Mouse (Mus musculus): Measurements from ENCODE around the gene Gm12830. TPM values are rescaled to one million over a fixed set of nuclear protein-coding genes. Genes with fewer than 3 reads are reported as not detected.

The Gm12830 gene
- polyA plus RNA-seq, 2 experiments from 2014 or later: not detected

DNA sequence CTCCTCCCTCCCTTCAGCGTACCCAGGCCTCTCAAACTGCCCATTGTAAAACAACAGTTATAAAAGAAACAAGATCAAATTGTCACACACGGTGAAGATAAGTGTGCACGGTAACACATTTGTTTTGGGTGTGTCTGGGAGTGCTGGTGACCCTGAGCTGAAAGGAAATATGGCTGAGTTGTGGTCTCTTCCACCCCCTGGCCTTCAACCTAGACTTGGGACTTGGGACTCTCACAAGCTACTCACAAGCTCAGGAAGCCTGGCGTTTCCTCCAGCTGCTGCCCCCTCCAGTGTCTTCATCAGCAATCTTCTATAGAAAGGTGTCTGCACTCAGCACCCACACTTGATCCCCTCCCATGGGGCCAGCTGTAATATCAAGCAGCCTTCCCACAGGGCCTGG lies 24.1 kb downstream of the Gm12830 start:
- ATAC-seq: no peak

DNA sequence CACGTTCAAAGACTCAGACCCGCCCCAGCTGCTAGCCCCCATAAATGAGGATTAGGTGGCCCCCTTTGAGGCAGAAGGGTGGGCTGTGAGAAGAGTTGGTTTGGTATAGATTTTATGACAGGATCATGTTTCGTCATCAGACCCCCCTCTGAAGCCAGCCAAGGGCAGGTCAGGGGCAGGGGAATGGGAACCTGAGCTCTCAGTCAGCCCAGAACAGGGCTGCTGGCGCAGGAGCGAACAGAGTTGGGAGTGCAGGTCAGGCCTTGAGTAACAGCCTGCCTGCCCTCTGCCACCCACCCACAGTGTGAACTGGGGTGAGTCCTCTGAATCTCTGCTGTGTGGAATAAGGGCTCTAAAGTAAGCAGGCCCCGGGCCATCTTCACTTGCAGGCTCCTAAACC lies 25.2 kb downstream of the Gm12830 start:
- no peak for ATAC-seq

DNA sequence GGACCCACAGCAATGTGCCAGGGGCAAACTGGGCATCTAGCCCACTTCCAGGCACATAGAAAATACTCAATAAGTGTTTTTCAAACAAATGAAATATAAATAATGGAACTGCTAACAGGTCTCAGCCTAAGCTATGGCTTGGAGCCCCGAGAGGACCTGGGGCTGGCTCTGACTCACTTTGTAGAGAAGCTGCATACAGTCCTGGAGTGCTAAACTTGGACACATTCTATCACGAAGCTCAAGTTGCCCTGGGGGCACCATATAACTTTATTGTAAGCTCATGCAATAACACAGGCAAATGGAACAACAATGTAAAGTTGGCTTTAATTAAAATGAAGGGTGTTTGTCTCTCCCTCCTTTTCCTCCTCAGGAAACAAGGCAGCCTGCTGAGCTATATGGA lies 32.4 kb downstream of the Gm12830 start:
- ATAC-seq: no peak

DNA sequence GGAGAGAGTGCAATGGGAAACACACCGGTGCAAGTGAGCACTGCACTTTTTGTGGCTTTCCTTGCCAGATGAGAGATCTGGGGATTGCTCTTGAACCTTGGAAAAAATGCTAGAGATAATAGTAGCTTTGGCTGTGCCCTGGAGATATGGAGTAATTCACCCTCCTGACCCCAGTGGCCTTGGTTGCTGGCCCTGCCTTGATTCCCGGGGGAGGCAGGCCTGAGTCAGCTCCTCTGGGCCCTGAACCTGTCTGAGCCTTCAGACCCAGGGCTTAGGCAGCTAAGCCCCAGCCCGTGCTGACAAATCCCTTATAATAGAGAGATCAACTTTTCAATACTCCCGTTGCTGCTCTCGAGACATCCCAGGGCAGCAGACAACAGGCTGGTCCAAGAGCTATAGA lies 36.9 kb downstream of the Gm12830 start:
- no peak for ATAC-seq

DNA sequence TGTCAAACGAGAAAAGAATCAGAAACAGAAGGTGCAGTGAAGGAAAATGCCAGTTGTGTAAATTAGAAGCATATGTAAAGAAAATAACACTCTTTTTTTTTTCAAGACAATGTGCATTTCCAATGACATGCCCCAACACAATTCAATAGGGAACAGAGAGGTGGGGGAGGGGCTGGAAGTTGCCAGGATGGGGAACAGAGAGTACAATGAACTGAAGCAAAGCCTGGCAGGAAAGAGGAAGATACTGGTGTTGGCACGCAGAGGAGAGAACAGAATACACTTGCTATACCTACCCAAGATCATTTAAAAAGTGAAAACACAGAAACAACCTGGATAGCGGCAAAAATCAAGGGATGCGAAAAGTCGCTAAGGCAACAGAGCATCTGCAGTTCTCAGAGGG lies 41.6 kb downstream of the Gm12830 start:
- ATAC-seq: no peak

DNA sequence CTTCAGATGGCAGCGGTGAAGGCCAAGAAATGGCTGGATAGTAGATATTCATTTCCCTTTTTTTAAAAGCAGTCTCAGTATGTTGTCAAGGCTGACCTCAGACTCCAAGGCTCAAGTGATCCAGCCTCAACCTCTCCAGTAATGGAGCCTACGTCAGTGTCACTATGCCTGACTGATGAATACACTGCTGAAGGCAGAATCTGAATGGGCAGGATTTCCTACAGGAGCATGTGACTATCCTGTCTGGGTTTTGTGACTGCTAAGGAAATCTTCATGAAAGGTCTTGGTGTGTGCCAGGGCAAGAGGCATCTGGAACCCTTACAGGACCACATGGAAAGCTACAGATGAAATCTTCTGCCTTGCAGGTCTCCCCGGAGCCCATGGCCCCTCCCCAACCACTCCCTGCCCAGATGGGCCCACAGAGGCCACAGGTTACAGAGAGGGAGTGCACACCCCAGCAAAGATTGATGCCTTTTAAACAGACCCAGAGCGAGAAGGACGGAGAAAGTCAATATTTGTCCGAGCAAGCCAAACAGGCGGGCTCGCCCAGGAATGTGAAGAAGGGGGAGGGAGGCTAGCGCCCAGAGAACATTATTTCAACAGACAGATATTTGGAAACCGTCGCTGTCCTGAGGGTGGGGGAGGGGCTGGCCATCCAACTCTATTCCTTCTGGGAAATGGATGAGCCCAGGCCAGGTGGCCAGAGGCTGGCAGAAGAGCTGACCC lies 48.4 kb downstream of the Gm12830 start:
- no peak for ATAC-seq

DNA sequence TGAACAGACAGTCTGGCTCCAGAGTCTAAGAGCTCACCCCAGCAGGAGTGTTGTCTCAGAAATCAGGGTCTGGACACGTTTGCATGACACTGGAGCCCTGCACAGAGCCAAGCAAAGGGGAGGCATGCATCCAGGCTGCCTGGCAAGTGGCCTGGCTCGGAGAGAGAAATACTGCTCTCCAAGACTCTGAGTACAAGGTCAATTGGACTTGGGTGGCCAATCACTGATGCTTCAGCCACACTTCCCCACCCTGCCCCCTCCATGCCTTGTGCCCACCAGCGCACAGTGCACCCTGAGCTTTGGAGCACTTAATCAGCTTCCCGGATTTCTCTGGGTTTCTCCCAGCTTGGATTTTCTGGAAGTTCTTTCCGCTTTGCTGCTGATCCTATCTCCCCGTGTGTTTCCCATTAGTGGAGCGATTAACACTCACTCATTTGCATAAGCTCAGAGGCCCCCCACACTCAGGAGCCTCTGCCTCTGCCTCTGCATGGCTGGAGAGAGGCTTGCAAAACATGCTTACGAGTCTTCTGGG lies 55.0 kb downstream of the Gm12830 start:
- ATAC-seq: no peak

DNA sequence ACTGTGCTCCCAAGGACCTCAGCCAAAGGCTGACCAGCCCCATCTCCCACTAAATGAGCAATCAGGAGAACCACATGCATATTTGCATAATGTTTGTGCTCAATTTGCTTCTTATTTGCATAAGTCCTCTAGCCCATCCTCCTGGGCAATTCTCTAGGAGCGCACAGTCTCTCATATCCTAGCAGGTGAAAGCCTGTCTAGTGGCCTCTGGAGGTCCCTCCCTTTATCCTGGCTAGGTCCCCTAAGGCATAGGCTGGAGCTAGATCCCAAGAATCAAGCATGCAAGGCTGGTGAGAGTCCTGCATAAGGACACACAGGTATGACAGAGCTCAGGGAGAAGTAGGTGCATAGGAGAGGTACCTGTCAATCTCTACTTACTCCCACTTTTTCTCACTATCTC lies 60.7 kb downstream of the Gm12830 start:
- ATAC-seq: no peak

DNA sequence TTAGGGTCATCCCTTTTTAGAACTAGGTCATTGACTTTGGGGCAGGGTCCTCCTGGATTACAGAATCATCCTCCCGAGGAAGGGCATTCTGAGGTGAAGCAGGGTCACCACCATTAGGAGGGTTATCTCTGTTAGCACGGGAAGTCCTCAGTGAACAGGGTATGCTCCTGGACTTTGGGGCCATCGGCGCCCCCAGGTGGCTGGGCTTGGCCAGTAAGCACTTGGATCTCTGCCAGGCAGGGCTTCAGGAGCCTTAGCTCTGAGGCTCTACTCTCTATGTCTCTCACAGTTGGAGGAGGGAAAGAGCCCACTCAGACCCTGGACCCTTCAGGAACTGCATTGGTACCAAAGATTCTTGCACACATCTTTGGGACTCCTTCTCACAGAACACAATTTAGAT lies 76.3 kb downstream of the Gm12830 start:
- peak; percentile 34 for ATAC-seq

DNA sequence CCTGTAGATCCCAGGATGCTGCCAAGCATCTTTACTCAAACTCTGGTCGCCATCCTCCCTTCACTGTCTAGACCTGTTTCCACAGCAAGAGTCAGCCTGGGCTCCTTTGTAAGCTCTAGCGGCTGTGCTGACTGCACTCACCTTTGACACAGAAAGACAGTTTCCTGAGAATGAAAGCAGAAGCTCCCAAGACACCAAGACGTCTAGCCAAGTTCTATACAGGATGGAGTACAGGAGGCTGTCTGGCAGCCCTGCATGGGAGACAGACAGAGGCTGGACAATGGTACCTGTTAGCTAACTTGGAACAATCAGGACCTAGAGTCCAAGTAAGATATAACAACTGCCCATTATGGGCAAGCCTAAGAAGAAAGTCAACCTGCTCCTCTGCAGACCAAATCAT lies 78.4 kb downstream of the Gm12830 start:
- no peak for ATAC-seq

DNA sequence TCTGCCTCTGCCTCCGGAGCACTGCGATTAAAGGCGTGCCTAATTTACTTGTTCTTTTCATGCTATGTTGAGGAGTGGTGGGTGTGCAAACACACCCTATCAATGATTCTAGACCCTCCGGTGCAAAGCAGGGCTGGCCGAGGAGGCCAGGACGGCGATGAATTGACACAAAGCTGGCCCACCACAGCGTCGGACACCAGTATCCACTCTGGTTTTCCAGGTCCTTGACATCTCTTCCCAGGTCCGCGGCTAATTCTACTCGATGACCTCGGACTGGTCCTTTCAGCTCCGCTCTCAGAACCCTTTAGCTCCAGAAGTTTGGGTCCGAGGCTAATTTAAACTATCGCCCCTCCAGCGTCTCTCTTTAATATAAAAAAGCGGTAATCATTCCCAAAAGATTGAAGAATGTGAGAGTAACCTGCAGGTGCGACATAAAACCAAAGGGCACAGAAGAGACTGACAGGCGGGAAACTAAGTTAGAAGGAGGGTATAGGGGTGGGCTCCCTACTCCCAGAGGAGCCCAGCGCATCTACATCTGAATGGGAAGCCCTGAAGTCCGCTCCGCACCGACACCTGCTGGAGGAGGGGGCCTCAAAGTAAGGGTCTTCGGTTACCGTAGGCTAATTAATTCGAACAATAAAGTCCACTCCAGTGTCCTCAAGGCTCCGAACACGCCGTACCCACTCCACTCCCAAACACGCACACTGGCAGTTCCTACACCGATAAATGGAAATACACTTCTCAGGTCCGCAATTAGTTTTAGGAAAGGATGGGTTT lies 79.5 kb downstream of the Gm12830 start:
- no peak for ATAC-seq

DNA sequence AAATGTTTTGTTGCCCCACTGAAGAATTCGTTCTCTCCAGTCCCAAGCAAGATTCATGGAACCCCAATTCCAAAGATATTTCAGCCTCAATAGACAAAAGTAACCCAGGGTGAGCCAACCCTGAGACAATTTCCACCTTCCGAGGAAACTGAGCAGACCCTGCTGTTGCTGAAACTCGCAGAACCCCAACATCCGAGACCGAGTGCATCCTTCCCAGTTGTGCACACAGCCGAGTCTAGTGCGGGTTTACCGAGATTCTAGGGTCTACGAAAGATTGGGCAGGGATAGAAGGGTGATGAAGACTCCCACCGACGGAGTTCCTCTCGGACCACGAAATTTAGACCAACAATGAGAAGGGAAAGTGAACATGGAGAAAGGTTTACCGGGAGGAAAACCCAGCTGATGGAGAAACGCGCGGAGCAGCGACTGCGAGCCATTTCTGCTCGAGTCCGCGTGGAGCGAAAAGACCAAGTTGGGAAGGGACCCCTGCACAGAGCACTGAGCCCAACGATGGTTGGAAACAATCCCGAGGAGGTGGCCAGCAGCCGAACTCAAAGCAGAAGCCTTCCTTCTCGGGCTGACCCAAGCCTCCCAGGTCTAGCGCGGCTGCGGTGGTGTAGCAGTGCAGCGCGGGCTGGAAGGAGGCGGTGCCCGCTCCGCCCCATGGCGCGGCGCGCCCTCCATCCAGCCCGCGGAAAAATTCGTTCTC lies 80.3 kb downstream of the Gm12830 start:
- ATAC-seq: peak; percentile 44

DNA sequence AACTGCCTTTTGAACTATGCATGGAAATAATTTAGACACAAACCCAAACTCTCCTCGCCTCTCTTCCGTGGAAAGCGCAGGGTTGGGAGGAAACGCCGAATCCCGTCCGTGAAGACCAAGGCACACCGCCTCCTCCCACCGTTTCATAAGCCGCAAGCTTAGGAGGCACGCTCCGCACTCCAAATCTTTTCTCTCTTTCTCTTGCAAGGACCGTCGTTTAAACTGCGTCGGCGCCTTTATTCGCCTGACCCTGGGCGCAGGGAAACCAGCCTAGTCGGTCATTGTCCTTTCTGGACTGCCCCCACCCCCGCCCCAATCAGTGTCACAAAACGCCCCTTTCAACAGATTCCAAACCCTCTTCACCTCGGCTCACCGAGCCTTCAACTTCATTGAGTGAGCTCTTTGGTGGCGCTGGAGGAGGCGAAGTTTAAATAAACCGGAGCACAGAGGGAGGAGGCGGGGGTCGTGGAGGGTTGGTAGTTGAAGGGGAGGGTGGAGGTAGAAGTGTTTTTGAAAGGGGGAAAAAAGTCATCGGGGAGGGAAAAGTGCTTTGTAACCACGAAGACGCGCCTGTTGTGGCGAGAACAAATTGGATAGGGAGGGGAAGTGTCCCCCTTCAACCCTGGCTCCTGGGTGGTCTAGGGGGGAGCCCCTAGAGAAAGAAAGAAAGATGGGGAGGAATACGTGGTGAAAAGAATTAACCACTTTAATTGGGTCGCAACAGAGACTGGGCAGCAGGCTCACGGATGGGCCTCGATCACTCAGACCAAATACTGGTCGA lies 81.3 kb downstream of the Gm12830 start:
- no peak for ATAC-seq

DNA sequence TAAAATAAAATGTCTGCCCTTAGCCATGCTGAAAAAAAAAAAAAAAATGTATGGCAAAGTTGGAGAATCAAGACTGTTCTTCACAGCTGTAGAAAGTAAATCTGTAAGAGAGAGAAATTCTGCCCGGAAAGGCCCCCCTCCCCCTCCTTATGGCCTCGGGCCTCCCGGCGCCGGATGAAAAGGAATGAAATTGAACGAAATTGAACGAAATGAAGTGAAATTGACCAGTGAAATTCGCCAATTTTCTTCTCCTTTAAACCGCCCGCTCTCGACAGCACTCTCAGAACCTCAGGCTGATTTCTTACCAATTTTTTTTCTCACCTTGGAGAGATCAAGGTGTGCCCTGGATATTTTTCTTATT lies 81.9 kb downstream of the Gm12830 start:
- no peak for ATAC-seq

DNA sequence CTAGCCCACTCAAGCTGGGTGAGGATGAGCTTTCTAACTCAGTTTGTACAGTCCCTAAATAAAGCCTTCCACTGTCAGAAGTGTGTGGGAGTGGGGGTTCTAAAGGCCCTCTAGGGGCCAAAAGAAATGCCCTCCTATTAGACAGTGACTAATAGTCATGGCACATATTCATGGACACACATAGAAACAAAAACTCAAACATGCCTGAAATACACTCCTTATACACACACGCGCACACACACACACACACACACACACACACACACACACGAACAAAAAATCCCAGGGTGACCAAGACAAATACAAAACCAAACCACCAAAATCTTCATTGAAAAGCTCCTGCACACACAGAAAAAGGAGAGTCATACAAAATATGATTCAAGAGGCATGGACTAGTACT lies 84.0 kb downstream of the Gm12830 start:
- no peak for ATAC-seq

Other genes starting within 250 kb of the Gm12830 start
- under 1 TPM in 1 of 2 experiments, not detected in 1; 0.16 TPM for gene Foxd2, start 87.2 kb downstream of the Gm12830 start, polyA plus RNA-seq (2017; shearing (Covaris generic))
- not detected for gene Foxe3, start 104.3 kb downstream of the Gm12830 start, polyA plus RNA-seq (2017; shearing (Covaris generic))
- 10 to 100 TPM; 43.9 to 64.6 TPM for gene Cmpk1, start 165.5 kb downstream of the Gm12830 start, polyA plus RNA-seq (2017; shearing (Covaris generic))
- gene Stil, start 178.4 kb downstream of the Gm12830 start, polyA plus RNA-seq (2017; shearing (Covaris generic)): 1 to 10 TPM; 2.0 TPM
- not detected for gene Tal1, start 234.7 kb downstream of the Gm12830 start, polyA plus RNA-seq (2017; shearing (Covaris generic))

Data from CD4-positive, CD25-positive, alpha-beta regulatory T cell, adult 4 months (primary cell).